Mouse (Mus musculus) mouse embryonic stem cell (cell line): Measurements from ENCODE around the gene Fetub.
"Not testable (repeated sequence)": the region's sequence is repeated elsewhere in the genome, so short reads cannot be mapped to it uniquely, and the experiment has no call there.

Source experiments
- in situ Hi-C, 2 experiments: fragments of 300-500 bp; cut with MboI; formaldehyde crosslinking; loops; 1 replicate in 1 of 2; 3 replicates in 1 of 2; pipeline ENCODE4 v1.14.3; 2019 to 2020; ENCODE audit warnings: low sequenced_read_pairs in 2 of 2, low pct_unique_long_range_greater_than_20kb in 1 of 2, mixed read lengths in 1 of 2; ENCODE audit not compliant: unreplicated experiment in 1 of 2

Gene Fetub

GRCm38 (mm10) chr16:22899346-22899745 lies 18.8 kb upstream of the Fetub start:
- in situ Hi-C loops = no loop called here

GRCm38 (mm10) chr16:22899866-22900570 lies 18.1 kb upstream of the Fetub start:
- in situ Hi-C loops = no loop called here

GRCm38 (mm10) chr16:22901326-22901725 lies 16.8 kb upstream of the Fetub start:
- in situ Hi-C loops = no loop called here

GRCm38 (mm10) chr16:22909290-22909689 lies 8.8 kb upstream of the Fetub start:
- in situ Hi-C loops = no loop called here

- in situ Hi-C loops = no loop called here
Measured at GRCm38 (mm10) chr16:22911986-22912385, 6.1 kb upstream of the Fetub start.

GRCm38 (mm10) chr16:22912886-22913285 lies 5.2 kb upstream of the Fetub start:
- in situ Hi-C loops = no loop called here

- in situ Hi-C loops = no loop called here
Measured at GRCm38 (mm10) chr16:22914276-22914675, 3.9 kb upstream of the Fetub start.

DNA sequence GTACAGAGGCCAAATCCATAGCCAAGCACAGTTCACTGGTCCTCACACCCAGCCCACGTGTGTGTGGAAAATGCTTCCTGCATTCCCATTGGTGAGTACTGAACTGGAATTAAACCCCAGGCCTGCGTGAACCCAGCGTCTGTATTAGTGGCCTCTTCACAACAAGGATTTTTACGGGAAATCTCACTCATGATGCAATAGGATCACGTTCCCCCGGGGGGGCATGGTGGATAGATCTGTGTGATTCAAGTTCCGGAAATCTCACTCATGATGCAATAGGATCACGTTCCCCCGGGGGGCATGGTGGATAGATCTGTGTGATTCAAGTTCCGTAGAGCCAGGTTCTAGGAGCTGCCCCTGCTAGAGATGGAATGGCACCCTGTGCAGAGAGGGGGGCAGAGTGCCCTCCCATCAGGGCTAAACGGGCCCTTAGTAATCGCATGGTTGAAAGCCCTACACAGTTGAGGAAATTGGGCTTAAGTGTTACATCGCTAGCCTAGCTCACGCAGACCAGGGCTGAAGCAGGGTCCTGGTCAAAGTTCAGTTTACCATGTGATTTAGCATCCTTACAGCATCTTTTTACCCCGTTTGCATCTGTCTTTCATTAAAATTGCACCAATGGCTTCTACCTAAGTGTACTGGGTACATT lies 654 bp downstream of the Fetub start:
- in situ Hi-C loops = no loop called here

DNA sequence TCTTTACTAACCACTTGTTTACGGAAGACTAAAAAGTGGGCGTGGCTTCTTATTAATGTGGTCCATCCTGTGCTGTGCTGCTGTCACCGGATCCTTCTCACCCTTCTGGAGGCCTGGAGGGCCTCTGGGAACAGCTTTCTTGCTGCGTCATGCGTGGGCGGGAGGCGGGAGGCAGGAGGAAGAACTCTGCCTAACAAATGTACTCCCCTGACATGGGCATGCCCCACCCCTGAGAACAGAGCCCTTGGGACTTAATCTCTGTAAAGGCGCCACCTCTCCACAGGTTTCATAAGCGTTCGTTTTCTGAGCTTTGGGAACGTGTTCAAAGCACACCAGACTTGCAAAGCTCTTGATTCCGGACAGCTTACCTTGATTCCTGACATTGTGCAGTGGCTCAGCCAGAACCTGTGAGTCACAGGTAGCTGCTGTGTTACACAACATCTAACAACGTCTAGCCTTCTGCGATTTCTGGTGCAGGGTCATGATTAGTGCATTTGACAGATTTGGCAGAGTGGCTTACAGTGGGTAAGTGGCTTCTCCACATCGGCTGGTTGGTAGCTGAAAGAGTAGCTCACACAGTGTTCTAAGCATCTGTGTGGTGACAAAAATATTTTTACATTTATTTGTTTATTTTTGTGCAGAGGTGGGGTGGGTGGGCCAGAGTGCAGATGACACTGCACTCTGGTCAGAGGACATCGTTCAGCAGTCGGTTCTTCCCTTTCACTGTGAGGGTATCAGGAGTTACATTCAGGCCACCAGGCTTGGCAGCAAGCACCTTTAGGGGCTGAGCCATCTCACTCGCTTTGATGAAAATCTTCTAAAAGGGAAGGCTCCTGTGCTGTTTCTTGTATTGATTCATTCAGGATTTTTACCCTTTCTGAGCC lies 2.1 kb downstream of the Fetub start:
- in situ Hi-C loops = no loop called here

GRCm38 (mm10) chr16:22921761-22922160 lies 3.6 kb downstream of the Fetub start:
- in situ Hi-C loops = no loop called here

DNA sequence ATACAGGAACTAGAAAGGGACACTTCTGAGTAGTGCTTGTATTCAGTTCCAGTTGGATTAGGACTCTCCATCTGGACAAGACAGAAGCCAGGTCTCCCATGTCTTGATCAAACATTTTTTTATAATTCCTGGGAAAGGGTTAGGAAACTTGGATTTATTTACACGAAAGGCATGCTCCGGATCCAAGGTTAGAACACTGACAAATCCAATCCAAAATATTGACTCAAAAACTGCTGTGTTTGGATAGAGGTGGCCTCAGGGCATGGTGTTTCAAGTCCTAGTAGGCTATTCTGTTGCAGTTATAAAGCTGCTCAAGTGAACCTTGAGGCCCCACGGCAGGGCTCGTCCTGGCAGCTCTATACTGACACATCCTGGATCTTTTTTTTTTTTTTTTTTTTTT lies 4.3 kb downstream of the Fetub start:
- in situ Hi-C loops = no loop called here

GRCm38 (mm10) chr16:22929575-22929974 lies 11.4 kb downstream of the Fetub start:
- in situ Hi-C loops = no loop called here

DNA sequence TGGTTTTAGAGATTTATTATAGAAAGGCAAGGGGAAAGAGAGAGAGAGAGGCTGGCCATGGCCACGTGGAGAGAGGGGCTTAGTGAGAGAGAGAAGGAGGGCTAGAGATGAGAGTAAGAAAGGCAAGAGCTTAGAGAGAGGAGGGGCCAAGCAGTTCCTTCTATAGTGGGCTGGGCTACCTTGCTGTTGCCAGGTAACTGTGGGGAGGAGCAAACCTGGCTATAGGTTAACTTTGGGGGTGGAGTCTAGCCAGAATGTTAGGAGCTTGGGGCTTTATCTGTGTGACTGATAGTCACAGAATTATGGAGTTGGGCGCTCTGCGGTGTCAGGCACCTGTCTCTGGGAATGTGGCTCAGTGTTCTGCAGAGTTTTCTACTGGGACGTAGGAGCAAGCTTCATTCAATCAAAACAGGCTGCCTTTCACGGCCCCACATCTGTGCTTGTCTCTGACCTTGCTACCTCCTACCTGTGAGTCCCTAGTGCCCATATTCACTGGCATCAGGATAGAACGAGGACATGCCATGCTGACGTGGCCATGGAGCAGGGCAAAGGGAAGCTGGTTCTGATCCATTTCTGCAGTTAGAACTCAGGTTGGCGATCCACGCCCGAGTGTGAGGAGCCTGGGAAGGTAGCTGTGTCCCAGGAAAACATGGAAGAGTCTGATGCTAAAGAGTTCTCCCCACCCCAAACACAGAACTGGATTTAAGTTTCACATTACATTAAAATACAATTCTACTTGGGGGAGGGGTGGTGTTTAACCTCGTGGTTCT lies 13.5 kb downstream of the Fetub start:
- in situ Hi-C loops = no loop called here

GRCm38 (mm10) chr16:22937631-22938030 lies 19.5 kb downstream of the Fetub start:
- in situ Hi-C loops = no loop called here

- in situ Hi-C loops = no loop called here
Measured at GRCm38 (mm10) chr16:22938541-22938940, 20.4 kb downstream of the Fetub start.

GRCm38 (mm10) chr16:22939120-22939695 lies 21.1 kb downstream of the Fetub start:
- in situ Hi-C loops = no loop called here

DNA sequence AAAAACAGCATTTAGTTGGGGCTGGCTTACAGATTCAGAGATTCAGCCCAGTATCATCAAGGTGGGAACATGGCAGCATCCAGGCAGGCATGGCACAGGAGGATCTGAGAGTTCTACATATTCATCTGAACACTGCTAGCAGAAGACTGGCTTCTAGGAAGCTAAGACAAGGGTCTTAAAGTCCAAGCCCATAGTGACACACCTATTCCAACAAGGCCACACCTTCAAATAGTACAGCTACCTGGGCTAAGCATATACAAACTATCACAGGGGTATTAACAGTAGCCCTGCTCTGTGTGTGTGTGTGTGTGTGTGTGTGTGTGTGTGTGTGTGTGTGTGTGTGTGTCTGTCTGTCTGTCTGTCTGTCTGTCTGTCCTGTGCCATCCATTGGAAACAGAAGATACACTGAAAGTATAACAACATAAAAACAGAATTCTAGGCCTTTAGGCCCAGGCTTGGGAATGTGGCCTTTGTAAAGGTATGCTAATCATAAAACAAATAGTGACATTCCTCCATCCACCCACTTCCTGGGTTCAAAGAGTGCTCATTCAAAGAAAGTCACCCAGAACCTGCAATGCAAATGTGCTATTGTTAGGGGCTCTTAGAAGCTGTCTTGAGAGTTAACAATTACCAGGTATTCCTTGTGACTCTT lies 23.8 kb downstream of the Fetub start:
- in situ Hi-C loops = not testable (repeated sequence)

DNA sequence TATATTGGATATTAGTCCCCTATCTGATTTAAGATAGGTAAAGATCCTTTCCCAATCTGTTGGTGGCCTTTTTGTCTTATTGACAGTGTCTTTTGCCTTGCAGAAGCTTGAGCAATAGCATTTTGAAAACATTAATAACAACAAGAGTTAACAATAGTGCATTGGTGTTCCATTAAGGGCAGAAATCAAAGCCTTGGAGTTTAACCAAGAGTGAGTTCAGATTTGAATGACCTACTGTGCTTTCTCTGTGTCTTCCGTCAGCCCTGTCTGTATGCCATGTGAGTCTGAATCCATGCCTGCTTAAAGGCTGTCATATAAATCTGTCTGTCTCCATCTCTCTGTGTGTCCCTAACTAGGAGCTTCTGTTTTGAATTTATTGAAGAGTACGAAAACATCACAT lies 29.2 kb downstream of the Fetub start:
- in situ Hi-C loops = no loop called here
